Mouse (Mus musculus) cerebellum, postnatal 4 days (tissue): ENCODE results near the gene Lonp2.

ENCODE experiments used
- DNase-seq, 2 experiments: peaks; one replicate each; pipeline ENCODE4 v3.0.0; 2022; ENCODE audit warnings: low spot score in 2 of 2, mixed read lengths in 1 of 2

The Lonp2 gene

DNA sequence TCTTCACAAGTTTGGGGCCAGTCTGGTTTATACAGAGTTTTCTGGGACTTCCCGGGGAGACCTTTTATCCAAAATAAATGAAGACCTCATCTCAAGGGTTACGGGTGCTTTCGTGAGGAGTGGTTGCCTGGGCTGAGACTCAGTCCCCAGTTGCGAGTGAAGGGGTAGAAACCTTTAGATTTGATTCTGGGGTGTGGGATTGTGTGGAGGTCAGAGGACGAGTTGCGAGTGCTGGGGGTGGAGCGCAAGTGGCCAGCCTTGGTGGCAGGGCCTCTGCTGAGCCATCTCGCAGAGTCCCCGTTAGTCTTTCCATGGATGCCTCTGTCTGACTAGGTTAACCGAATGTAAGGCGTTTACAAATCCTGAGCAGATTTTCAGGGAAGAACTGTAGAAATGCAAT lies 122.7 kb downstream of the Lonp2 start:
- DNase-seq, result peak in 1 of 2 experiments; percentile 10

DNA sequence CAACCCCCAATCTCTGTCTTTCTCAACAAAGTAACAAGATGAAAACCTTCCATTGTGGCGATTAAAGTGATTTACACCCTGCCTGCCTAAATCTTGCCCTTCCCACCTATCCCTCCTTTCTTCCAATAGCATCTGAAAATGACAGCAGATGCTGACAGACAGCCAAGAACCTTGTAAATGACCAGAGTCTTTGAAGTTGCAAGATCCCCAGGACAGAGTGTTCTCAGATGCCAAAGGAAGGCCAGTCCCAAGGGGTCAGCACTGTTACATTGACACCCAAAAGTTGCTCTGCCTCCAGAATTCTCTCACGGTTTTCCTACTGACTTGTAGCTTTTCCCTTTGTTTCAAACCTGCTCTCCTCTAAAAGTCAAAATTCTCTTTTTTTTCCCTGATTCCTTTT lies 126.0 kb downstream of the Lonp2 start:
- no peak for DNase-seq

DNA sequence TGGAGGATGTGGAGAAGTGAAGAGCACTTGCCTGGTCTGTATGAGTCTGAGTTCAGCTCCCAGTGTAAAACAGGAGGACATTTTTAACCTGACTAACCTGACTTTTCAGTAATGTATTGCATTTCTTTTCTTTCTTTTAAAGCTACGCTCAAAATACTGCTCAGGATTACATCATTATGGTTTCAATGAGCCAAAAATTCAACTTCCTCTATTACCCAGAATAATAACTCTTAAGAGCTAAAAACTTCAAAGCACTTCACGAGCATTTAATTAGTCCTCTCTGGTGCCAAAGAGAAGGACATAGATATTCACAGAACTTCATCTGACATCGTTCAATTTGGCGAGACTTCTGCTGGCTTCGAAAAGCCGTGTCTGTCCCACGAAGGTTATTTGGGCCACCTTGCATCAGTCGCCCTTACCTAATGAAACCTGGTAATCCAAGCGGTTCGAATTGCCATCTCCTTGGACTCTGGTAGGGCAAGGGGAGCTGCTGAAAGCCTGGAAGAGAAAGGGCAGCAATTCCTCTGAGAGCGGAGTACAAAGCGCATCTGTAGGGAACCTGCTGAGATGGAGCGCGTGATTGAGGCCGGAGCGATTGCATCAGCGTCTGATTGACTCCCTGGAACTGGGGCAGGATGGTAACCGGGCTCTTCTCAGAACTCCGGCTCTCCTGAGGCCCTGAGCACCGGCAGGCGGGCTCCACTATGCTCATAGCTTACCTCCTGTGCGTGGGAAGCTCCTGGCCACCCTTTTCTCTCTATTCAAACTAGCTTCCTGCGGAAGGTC lies 133.3 kb downstream of the Lonp2 start:
- DNase-seq, result peak in 1 of 2 experiments; percentile 4

DNA sequence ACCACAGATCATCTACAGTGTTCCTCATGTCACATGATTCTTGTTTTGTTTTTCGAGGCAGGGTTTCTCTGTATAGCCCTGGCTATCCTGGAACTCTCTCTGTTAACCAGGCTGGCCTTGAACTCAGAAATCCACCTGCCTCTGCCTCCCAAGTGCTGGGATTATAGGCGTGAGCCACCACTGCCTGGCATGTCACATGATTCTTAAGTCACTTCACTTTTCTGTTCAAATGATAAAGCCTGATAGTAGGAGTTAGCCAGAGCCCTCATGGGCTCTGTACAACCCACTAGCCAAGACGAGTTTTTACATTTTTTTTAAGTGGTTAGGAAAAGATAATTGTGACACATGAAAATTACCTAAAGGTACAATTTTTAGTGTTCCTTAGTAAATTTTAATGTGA lies 134.8 kb downstream of the Lonp2 start:
- DNase-seq, result no peak

DNA sequence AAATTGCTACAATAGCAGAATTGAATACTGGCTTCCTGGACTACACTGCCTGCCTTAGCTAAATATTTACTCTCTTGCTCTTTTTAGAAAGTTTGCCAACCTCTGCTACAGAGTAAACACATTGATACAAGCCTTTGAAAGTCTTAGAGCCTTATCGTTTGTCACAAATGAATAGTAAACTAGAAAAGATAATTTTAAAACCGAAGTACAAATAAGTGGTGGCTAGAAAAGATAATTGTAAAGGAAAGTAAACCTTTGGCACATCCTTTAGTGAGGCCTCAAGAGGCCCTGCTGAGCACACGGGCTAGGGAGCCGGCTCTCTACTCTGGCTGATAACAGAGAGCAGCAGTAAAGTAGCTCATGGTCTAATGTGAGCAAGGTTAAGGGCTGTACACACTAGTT lies 135.2 kb downstream of the Lonp2 start:
- no peak for DNase-seq

DNA sequence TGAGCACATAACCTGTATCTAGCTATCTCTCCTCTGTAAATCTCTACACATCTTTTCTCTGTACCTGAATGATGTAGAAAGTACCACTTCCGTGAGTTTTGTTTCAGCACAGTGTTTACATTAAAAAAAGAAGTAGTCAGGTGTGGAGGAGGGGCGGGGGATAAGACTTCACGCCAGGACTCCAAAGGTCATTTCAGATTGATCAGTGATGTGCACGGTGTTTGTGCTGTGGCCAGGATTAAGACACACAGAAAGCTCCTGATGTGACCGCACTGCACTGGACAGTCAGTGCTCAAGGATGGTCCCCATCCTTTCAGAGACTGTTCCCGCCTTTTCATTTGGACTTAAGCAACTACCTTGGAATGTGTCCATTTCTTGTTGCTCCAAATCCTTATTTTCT lies 136.9 kb downstream of the Lonp2 start:
- DNase-seq, result no peak

DNA sequence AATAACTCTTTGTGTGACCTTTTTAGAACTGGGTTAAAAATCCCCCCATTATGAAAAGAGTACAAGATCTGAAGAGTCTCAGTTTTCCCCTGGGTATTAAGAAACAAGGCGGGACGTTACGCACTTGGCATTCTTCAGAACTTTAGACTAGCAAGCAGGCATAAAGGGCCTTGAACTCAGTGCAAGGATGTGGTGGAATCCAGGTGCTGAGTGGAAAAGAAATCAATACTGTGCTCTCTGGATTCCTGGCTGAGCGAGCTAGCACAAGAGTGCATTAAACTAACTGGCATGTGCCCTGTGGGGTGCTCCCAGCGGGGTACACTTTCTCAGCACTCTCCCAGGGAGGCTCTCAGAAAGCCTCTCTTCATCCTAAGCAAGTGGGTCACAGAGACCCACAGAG lies 139.0 kb downstream of the Lonp2 start:
- DNase-seq, result no peak

DNA sequence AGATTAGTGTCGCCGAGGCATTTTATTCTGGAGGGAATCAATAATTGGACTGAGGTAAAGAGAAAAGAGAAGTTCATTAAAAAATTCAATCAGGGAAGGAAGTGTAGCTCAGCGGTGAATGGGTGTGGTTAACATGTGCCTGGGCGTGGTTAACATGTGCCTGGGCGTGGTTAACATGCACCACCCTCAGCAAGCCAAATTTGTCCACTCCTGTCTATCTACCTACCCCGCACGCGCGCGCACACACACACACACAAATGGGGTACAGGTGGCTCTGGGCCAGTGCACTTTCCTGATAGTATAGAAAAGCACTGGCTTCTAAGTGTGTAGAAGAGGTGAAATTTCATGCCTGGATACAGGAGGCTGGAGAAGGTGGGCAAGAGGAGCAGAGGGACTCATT lies 141.3 kb downstream of the Lonp2 start:
- DNase-seq, result no peak

DNA sequence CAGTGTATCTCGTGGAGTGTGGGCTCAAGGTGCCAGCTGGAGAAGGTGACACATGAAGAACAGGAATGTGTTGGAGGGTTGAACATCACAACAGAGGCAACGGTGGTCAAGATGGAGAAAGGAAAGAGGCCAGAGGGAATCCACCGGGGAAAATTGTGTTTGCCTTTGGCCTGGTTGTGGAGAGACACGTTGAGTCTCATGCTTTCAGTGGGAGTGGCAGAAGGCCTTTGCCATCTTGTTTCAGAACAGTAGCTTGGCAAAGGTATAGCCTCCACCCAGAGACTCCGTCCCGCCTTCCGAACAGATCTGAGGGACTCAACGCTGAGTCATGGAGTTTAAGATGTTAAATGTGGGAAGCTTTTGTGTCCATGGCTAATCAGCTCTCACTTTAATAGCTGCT lies 141.8 kb downstream of the Lonp2 start:
- no peak for DNase-seq

DNA sequence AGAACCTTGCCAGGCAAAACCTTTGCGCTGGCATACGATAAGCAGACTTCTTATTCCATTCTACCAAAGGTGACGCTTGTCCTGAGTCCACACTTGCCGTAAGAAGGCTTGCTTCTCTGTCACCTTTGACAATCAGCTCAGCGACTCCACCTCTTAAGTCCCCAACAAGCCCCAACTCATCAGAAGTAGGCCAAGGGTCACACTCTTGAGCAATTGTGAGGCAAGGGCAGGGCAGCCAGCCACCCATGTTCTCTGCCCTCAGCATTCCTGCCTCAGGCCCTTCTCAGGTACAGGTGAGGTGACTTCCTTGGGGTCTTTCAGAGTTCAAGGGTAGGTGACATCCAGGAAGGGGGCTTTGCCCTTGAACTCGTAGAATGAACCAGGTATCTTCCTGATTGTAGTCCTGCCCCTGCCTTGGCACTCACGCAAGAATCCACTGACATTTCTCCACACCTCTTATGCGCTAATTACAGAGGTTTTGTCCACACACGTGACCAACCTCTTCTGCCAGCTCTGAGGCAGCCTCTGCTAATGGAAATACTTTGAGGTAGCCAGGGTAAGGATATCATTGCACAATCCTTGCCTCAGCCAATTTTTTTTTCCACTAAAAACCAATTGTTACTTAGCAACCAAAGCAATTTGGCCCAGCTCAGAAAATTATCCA lies 142.8 kb downstream of the Lonp2 start:
- no peak for DNase-seq

DNA sequence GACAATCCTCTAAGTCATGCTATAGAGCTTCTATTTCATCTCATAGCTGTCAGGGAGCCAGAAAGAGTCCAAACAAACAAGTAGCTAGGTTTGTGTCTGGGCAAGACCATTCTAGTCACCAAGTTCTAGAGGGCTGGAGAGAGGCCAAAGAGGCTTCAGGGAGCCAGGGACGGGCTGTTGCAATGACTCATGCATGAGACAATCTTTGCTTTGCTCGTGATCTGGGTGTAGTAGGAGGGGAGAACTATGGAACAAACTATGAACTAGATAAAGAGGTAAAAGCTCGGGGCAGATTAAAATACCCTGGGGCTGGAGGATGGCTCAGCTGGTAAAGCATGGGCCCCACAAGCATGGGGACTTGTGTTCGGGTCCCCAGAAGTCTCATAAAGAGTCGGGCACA lies 144.7 kb downstream of the Lonp2 start:
- DNase-seq, result no peak

DNA sequence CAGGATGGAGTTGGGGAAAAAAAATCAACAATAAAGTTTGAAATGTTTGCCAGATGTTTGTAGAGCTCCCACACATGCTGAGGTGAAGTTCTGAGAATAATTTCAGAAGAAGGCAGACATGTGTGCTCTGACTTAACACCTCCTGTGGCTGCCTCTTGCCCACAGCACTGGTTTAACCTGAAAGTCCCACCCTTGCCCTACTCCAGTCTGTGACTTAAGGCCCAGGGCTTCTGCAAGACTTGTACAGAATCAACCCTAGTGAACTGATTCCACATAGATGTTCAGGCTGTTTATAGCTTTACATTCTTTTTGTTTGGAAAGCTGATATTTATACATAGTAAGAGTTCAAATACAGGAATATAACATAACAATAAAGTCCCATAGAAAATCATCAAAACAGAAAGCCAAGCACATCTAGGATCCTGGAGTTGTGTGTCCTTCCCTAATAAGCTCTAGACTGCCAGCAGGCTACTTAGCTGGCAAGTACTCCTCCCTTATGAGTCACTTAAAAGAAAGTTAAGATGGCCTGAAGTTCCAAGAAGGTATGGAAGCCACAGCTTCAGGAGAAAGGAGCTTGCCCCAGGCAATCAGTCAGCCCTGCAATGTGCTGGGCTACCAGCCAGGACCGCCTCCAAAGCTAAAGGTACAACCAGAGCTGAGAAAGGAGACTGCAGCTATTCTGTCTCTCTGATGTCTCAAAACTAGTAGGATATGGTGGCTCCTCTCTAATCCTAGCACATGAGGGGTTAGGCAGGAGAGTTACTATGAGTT lies 146.3 kb downstream of the Lonp2 start:
- no peak for DNase-seq
